Mouse (Mus musculus) CH12.LX (cell line): ENCODE measurements at regions not wholly inside any gene's neighbourhood (a gene's known extent, or its start where the extent isn't known, plus 50 kb on each side); places are given as distances from the start of the nearest gene placed in this dataset.

Source experiments
- DNase-seq: peaks from one replicate; pipeline ENCODE4 v3.0.0-alpha.2; 2013; ENCODE audit errors: extremely low read depth
- H3K27ac ChIP-seq: 2 replicates; pipeline ENCODE4 v1.5.1; 2012; ENCODE audit warnings: low read depth, mild to moderate bottlenecking, control low read depth, moderate library complexity; ENCODE audit not compliant: insufficient read depth
- H3K27me3 ChIP-seq: replicated peaks from 2 replicates; pipeline ENCODE3; 2012; ENCODE audit warnings: inconsistent platforms
- H3K36me3 ChIP-seq, 2 experiments: replicated peaks in 1 of 2; 2 replicates each; pipeline versions ENCODE3 to v1.6.1; 2012; ENCODE audit warnings: inconsistent platforms in 1 of 2, low read length in 1 of 2, mild to moderate bottlenecking in 1 of 2, mixed read lengths in 1 of 2, moderate library complexity in 1 of 2; ENCODE audit not compliant: control insufficient read depth in 1 of 2, insufficient read depth in 1 of 2
- H3K4me1 ChIP-seq, 2 experiments: 2 replicates each; pipeline ENCODE4 v1.6.1; 2012; ENCODE audit warnings: inconsistent platforms in 1 of 2, moderate library complexity in 1 of 2; ENCODE audit not compliant: insufficient read depth in 2 of 2, control insufficient read depth in 1 of 2
- H3K4me2 ChIP-seq: 2 replicates; pipeline ENCODE4 v1.6.1; 2012; ENCODE audit warnings: low read depth, mild to moderate bottlenecking, control low read depth; ENCODE audit not compliant: poor library complexity, insufficient read depth, severe bottlenecking
- H3K4me3 ChIP-seq, 3 experiments: fragments of 150-350 bp in 1 of 3; sonication (generic) in 1 of 3; replicated peaks in 1 of 3; 2 replicates each; pipeline versions ENCODE3 to v1.5.1; 2011 to 2012; ENCODE audit warnings: low read depth in 2 of 3, low read length in 2 of 3, mild to moderate bottlenecking in 2 of 3, moderate library complexity in 2 of 3, control low read depth in 1 of 3, improper control_type of control experiment in 1 of 3, inconsistent platforms in 1 of 3, mixed read lengths in 1 of 3; ENCODE audit not compliant: poor library complexity in 1 of 3
- H3K79me2 ChIP-seq: replicated peaks from 2 replicates; pipeline ENCODE4 v1.6.1; 2012; ENCODE audit warnings: mild to moderate bottlenecking, moderate library complexity; ENCODE audit not compliant: control insufficient read depth, poor library complexity, insufficient read depth, severe bottlenecking; ENCODE audit errors: extremely low read depth
- H3K9ac ChIP-seq: 2 replicates; pipeline ENCODE4 v1.6.1; 2012; ENCODE audit warnings: low read depth, mild to moderate bottlenecking, control low read depth, moderate library complexity; ENCODE audit not compliant: insufficient read depth
- H3K9me3 ChIP-seq: replicated peaks from 2 replicates; pipeline ENCODE3; 2012; ENCODE audit warnings: low read length, inconsistent platforms, mixed read lengths
- CHD1 ChIP-seq: IDR thresholded peaks from 2 replicates; pipeline ENCODE4 v1.6.1; 2012; ENCODE audit warnings: low read depth, low read length, improper control_type of control experiment, inconsistent platforms
- CHD2 ChIP-seq: IDR thresholded peaks from 2 replicates; pipeline ENCODE4 v1.6.1; 2011; ENCODE audit warnings: low read length, improper control_type of control experiment
- CTCF ChIP-seq, 2 experiments: IDR thresholded peaks in 1 of 2; conservative IDR thresholded peaks in 1 of 2; 2 replicates each; pipeline ENCODE4 v1.5.1; 2011 to 2012; ENCODE audit warnings: low read depth in 2 of 2, low read length in 2 of 2, improper control_type of control experiment in 1 of 2, inconsistent platforms in 1 of 2, mild to moderate bottlenecking in 1 of 2, moderate library complexity in 1 of 2
- EP300 ChIP-seq: IDR thresholded peaks from 2 replicates; pipeline ENCODE4 v1.6.1; 2011; ENCODE audit warnings: low read length, improper control_type of control experiment
- KAT2A ChIP-seq: IDR thresholded peaks from 2 replicates; pipeline ENCODE4 v1.6.1; 2012; ENCODE audit warnings: low read length, improper control_type of control experiment, inconsistent platforms; ENCODE audit not compliant: insufficient replicate concordance
- MAFK ChIP-seq: IDR thresholded peaks from 2 replicates; pipeline ENCODE4 v1.6.1; 2011; ENCODE audit warnings: low read length, improper control_type of control experiment; ENCODE audit not compliant: insufficient replicate concordance
- MXI1 ChIP-seq: IDR thresholded peaks from 2 replicates; pipeline ENCODE4 v1.6.1; 2011; ENCODE audit warnings: mild to moderate bottlenecking, low read depth, low read length, improper control_type of control experiment
- PAX5 ChIP-seq: IDR thresholded peaks from 2 replicates; pipeline ENCODE4 v1.6.1; 2012; ENCODE audit warnings: low read length, inconsistent platforms, mixed read lengths
- POLR2A ChIP-seq: IDR thresholded peaks from 2 replicates; pipeline ENCODE4 v1.6.1; 2011; ENCODE audit warnings: low read depth, mild to moderate bottlenecking, improper control_type of control experiment, low read length
- POLR2AphosphoS2 ChIP-seq: IDR thresholded peaks from 2 replicates; pipeline ENCODE4 v1.6.1; 2011; ENCODE audit warnings: low read depth, low read length, improper control_type of control experiment
- RCOR1 ChIP-seq: conservative IDR thresholded peaks from 2 replicates; pipeline ENCODE4 v1.6.1; 2012; ENCODE audit warnings: low read depth, mild to moderate bottlenecking, inconsistent platforms, low read length, improper control_type of control experiment
- SIN3A ChIP-seq: IDR thresholded peaks from 2 replicates; pipeline ENCODE4 v1.6.1; 2012; ENCODE audit warnings: low read length, improper control_type of control experiment, inconsistent platforms
- TCF12 ChIP-seq: IDR thresholded peaks from 2 replicates; pipeline ENCODE4 v1.6.1; 2014; ENCODE audit warnings: low read depth, mild to moderate bottlenecking, inconsistent platforms, low read length, improper control_type of control experiment
- UBTF ChIP-seq: IDR thresholded peaks from 2 replicates; pipeline ENCODE4 v1.6.1; 2012; ENCODE audit warnings: low read depth, mild to moderate bottlenecking, inconsistent platforms, low read length, improper control_type of control experiment, moderate library complexity
- USF1 ChIP-seq: IDR thresholded peaks from 2 replicates; pipeline ENCODE4 v1.6.1; 2014; ENCODE audit warnings: low read depth, mild to moderate bottlenecking, inconsistent platforms, low read length, improper control_type of control experiment
- ZKSCAN1 ChIP-seq: IDR thresholded peaks from 2 replicates; pipeline ENCODE4 v1.6.1; 2012; ENCODE audit warnings: low read depth, inconsistent platforms, low read length, improper control_type of control experiment, borderline replicate concordance
- ZMIZ1 ChIP-seq: IDR thresholded peaks from 2 replicates; pipeline ENCODE4 v1.6.1; 2012; ENCODE audit warnings: low read depth, mild to moderate bottlenecking, inconsistent platforms, low read length, improper control_type of control experiment
- ZNF384 ChIP-seq: IDR thresholded peaks from 2 replicates; pipeline ENCODE4 v1.6.1; 2012; ENCODE audit warnings: low read depth, low read length, improper control_type of control experiment, inconsistent platforms
- dilution Hi-C: fragments of 300-500 bp; cut with MboI; formaldehyde crosslinking; loops from 2 replicates; pipeline ENCODE4 v1.14.3; 2020; ENCODE audit warnings: low sequenced_read_pairs; ENCODE audit not compliant: extremely low pct_unique_long_range_greater_than_20kb, extremely low pct_ligation_motif_present
- in situ Hi-C: fragments of 300-500 bp; cut with MboI; formaldehyde crosslinking; loops from 3 replicates; pipeline ENCODE4 v1.14.3; 2019; ENCODE audit warnings: low sequenced_read_pairs, low pct_ligation_motif_present, low pct_unique_long_range_greater_than_20kb, mixed read lengths

GRCm38 (mm10) chr13:44243211-44243610, 458.6 kb downstream of the Cd83 start:
- no peaks in the 10 kb centered on the region for H3K79me2 ChIP-seq
- no peak for TF ChIP-seq UBTF
- no peak for TF ChIP-seq MAFK
- TF ChIP-seq TCF12 = no peak
- TF ChIP-seq POLR2A = no peak
- TF ChIP-seq POLR2AphosphoS2 = no peak
- TF ChIP-seq PAX5 = no peak
- TF ChIP-seq EP300 = no peak
- no peak for TF ChIP-seq CTCF (conservative IDR thresholded peaks at IDR 0.05 in 1 of 2, IDR thresholded peaks at IDR 0.05 in 1 of 2; ENCODE audit: low read depth in 2 of 2, low read length in 2 of 2)
- no peak for TF ChIP-seq MXI1
- TF ChIP-seq SIN3A = no peak
- TF ChIP-seq ZNF384 = no peak
- no peak for TF ChIP-seq RCOR1
- no peak for TF ChIP-seq USF1
- peaks cover 3 to 12% of the 10 kb centered on the region in 2 experiments; a peak in 3 of 4 replicates for H3K4me1 ChIP-seq
- no peak overlapping the region for H3K4me2 ChIP-seq
- H3K36me3 ChIP-seq = no peaks in the 10 kb centered on the region
- no peaks in the 10 kb centered on the region for H3K9me3 ChIP-seq
- H3K27me3 ChIP-seq = no peaks in the 10 kb centered on the region
- H3K4me3 ChIP-seq = no peak overlapping the region
- H3K27ac ChIP-seq = no peak overlapping the region
- DNase-seq = no peak
- dilution Hi-C loops (no loop called here), in situ Hi-C loops (no loop called here)
- H3K9ac ChIP-seq = no peak overlapping the region

DNA sequence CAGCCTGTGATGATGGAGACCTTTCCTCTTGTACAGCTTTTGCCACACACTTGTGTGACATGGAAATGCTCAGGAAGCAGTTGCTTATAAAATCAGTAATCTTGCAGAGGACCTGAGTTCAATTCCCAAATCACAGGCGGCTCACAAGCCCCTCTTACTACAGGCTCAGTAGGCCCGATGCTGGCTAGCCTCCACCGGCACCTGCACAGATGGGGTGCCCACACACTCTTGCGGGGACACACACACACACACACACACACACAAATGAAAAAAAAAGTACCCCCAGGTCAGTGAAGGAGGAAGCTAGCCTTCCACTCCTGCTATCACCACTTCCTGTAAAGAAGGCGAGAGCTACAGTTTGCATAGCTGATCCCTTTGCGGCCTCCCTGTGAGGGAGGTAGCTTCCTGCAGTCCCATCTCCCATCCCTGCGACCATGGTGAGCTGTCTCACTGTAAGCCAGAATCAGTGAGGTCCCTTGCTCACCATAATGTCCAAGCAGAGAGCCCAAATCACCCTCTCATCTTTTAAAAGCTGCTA, 462.2 kb downstream of the Cd83 start:
- dilution Hi-C loops = no loop called here
- Histone ChIP-seq H3K27ac (no peak overlapping the region), H3K4me2 (no peak overlapping the region), H3K27me3 (no peaks in the 10 kb centered on the region), H3K9ac (no peak overlapping the region), H3K4me3 (no peak overlapping the region), H3K9me3 (no peaks in the 10 kb centered on the region), H3K4me1 (peaks cover 3 to 15% of the 10 kb centered on the region in 2 experiments; a peak in 3 of 4 replicates), H3K79me2 (no peaks in the 10 kb centered on the region), H3K36me3 (no peaks in the 10 kb centered on the region)
- TF ChIP-seq USF1 (no peak), CHD2 (no peak), MAFK (no peak), ZKSCAN1 (no peak), MXI1 (no peak), TCF12 (no peak), UBTF (no peak), KAT2A (no peak), ZMIZ1 (no peak), CHD1 (no peak), CTCF (conservative IDR thresholded peaks at IDR 0.05 in 1 of 2, IDR thresholded peaks at IDR 0.05 in 1 of 2; ENCODE audit: low read depth in 2 of 2, low read length in 2 of 2) (no peak), ZNF384 (no peak; the same call in 1 of the 2 replicates)
- DNase-seq = no peak
- in situ Hi-C loops = no loop called here
